Mouse (Mus musculus) liver (tissue): ENCODE measurements around the gene Fras1.

Source experiments
- DNase-seq: peaks from one replicate; pipeline ENCODE4 v3.0.0-alpha.2; 2020; ENCODE audit warnings: mixed read lengths

Fras1 gene

GRCm38 (mm10) chr5:96405139-96405842 lies 31.5 kb downstream of the Fras1 start:
- DNase-seq = no peak

- no peak for DNase-seq
These were observed 34.5 kb downstream of the Fras1 start for GRCm38 (mm10) chr5:96408291-96408690.

- DNase-seq = no peak
These were observed 39.1 kb downstream of the Fras1 start for GRCm38 (mm10) chr5:96412754-96413394.

- DNase-seq = no peak
These were observed 43.4 kb downstream of the Fras1 start for GRCm38 (mm10) chr5:96417121-96417520.

- DNase-seq = no peak
These were observed 47.8 kb downstream of the Fras1 start for GRCm38 (mm10) chr5:96421550-96421949.

- no peak for DNase-seq
These were observed 49.0 kb downstream of the Fras1 start for GRCm38 (mm10) chr5:96422716-96423115.

GRCm38 (mm10) chr5:96425391-96425790 lies 51.6 kb downstream of the Fras1 start:
- DNase-seq = no peak

GRCm38 (mm10) chr5:96429532-96430141 lies 55.9 kb downstream of the Fras1 start:
- no peak for DNase-seq

GRCm38 (mm10) chr5:96437870-96438269 lies 64.1 kb downstream of the Fras1 start:
- no peak for DNase-seq

- DNase-seq = no peak
These were observed 66.1 kb downstream of the Fras1 start for GRCm38 (mm10) chr5:96439811-96440210.

GRCm38 (mm10) chr5:96447460-96447859 lies 73.7 kb downstream of the Fras1 start:
- DNase-seq = no peak

- DNase-seq = no peak
These were observed 78.3 kb downstream of the Fras1 start for GRCm38 (mm10) chr5:96452027-96452426.

- no peak for DNase-seq
These were observed 79.6 kb downstream of the Fras1 start for GRCm38 (mm10) chr5:96453386-96453785.

GRCm38 (mm10) chr5:96454422-96454821 lies 80.7 kb downstream of the Fras1 start:
- DNase-seq = no peak

GRCm38 (mm10) chr5:96455241-96455640 lies 81.5 kb downstream of the Fras1 start:
- no peak for DNase-seq

GRCm38 (mm10) chr5:96457436-96457958 lies 83.7 kb downstream of the Fras1 start:
- no peak for DNase-seq

GRCm38 (mm10) chr5:96459605-96460004 lies 85.8 kb downstream of the Fras1 start:
- peak; percentile 15 for DNase-seq

GRCm38 (mm10) chr5:96462197-96462596 lies 88.4 kb downstream of the Fras1 start:
- DNase-seq = no peak

GRCm38 (mm10) chr5:96466461-96466860 lies 92.7 kb downstream of the Fras1 start:
- DNase-seq = no peak

GRCm38 (mm10) chr5:96471995-96472394 lies 98.2 kb downstream of the Fras1 start:
- DNase-seq = no peak

- no peak for DNase-seq
These were observed 101.7 kb downstream of the Fras1 start for GRCm38 (mm10) chr5:96475488-96475887.

- no peak for DNase-seq
These were observed 105.2 kb downstream of the Fras1 start for GRCm38 (mm10) chr5:96479003-96479402.

GRCm38 (mm10) chr5:96481159-96481558 lies 107.4 kb downstream of the Fras1 start:
- DNase-seq = no peak

- no peak for DNase-seq
These were observed 108.3 kb downstream of the Fras1 start for GRCm38 (mm10) chr5:96482054-96482453.
